Mouse (Mus musculus): ENCODE data around the gene Olfr1047. TPM values are rescaled to one million over a fixed set of nuclear protein-coding genes. Genes with fewer than 3 reads are reported as not detected.

The Olfr1047 gene
- polyA plus RNA-seq, 1 experiment from 2014 or later, result not detected

GRCm38 (mm10) chr2:86179950-86180349 lies 51.3 kb downstream of the Olfr1047 start:
- ATAC-seq (ENCODE audit: insufficient read depth), result no peak
- TF ChIP-seq CTCF (IDR thresholded peaks at IDR 0.05; ENCODE audit: low read depth), result no peak
- WGBS, result 80% methylated on average over 3 of the region's 3 CpGs
- no peak for DNase-seq
- no peak overlapping the region for H3K4me2 ChIP-seq
- H3K27me3 ChIP-seq (ENCODE audit: insufficient read depth, low read length), result no peaks in the 10 kb centered on the region
- no peaks in the 10 kb centered on the region for H3K36me3 ChIP-seq (ENCODE audit: insufficient read depth)
- H3K9ac ChIP-seq, result no peak overlapping the region
- H3K9me3 ChIP-seq (ENCODE audit: low read depth, low read length), result no peaks in the 10 kb centered on the region
- H3K4me1 ChIP-seq (ENCODE audit: insufficient read depth), result no peaks in the 10 kb centered on the region
- no peak overlapping the region for H3K4me3 ChIP-seq (ENCODE audit: low read depth, low read length)
- H3K27ac ChIP-seq (ENCODE audit: low read depth), result no peak overlapping the region

DNA sequence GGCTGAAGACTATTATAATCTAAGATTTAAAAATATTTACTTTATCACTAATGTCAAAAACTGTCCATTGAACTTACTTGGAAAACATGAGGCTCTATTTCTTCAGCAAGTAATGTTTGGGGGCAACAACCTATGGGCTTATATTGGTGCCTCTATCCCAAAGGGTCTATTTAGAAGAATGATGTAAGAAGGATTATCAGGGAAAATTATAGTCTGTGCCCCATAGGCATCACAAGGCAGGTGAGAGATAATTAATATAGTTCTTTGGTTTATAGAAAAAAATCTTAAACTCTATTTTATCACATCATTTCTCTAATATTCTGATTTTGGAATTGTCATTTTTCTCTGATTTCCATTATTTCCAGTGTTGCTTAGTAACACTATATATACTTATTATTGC lies 53.5 kb downstream of the Olfr1047 start, which contains the start of gene Olfr1044:
TSS of gene Olfr1044 (minus strand) at position 101 of the 400 bp plus-strand sequence.
- no peaks in the 10 kb centered on the region for H3K36me3 ChIP-seq (ENCODE audit: insufficient read depth)
- no peaks in the 10 kb centered on the region for H3K4me1 ChIP-seq (ENCODE audit: insufficient read depth)
- no peak within 1 kb of the TSS for H3K4me3 ChIP-seq (ENCODE audit: low read depth, low read length)
- H3K27me3 ChIP-seq (ENCODE audit: insufficient read depth, low read length), result no peaks in the 10 kb centered on the region
- ATAC-seq (ENCODE audit: insufficient read depth) (no peak), DNase-seq (no peak)
- H3K4me2 ChIP-seq, result no peak within 1 kb of the TSS
- TF ChIP-seq CTCF (IDR thresholded peaks at IDR 0.05; ENCODE audit: low read depth), result no peak
- H3K27ac ChIP-seq (ENCODE audit: low read depth), result no peak within 1 kb of the TSS
- H3K9ac ChIP-seq, result no peak within 1 kb of the TSS
- H3K9me3 ChIP-seq (ENCODE audit: low read depth, low read length), result no peaks in the 10 kb centered on the region

Other genes with a start within 250 kb of the Olfr1047 start
- gene Olfr1031, start 241.1 kb downstream of the Olfr1047 start, polyA plus RNA-seq (2014; fragmentation: Nextera tagmentation; extraction: Ambion mirVana), result not detected in 2 replicates
- gene Olfr1032, start 225.9 kb downstream of the Olfr1047 start, polyA plus RNA-seq (2014; fragmentation: Nextera tagmentation; extraction: Ambion mirVana), result not detected in 2 replicates
- 0.61 and 2.8 TPM in 2 replicates for gene Olfr1033, start 210.8 kb downstream of the Olfr1047 start, polyA plus RNA-seq (2014; fragmentation: Nextera tagmentation; extraction: Ambion mirVana)
- gene Olfr1034, start 185.5 kb downstream of the Olfr1047 start, polyA plus RNA-seq (2014; fragmentation: Nextera tagmentation; extraction: Ambion mirVana), result not detected in 2 replicates
- not detected in 2 replicates for gene Olfr1036, start 157.4 kb downstream of the Olfr1047 start, polyA plus RNA-seq (2014; fragmentation: Nextera tagmentation; extraction: Ambion mirVana)
- gene Olfr1037, start 144.0 kb downstream of the Olfr1047 start, polyA plus RNA-seq (2014; fragmentation: Nextera tagmentation; extraction: Ambion mirVana), result not detected in 2 replicates
- not detected in 2 replicates for gene Olfr1039, start 95.5 kb downstream of the Olfr1047 start, polyA plus RNA-seq (2014; fragmentation: Nextera tagmentation; extraction: Ambion mirVana)
- not detected in 2 replicates for gene Olfr1040, start 84.7 kb downstream of the Olfr1047 start, polyA plus RNA-seq (2014; fragmentation: Nextera tagmentation; extraction: Ambion mirVana)
- gene Olfr1042, start 69.6 kb downstream of the Olfr1047 start, polyA plus RNA-seq (2014; fragmentation: Nextera tagmentation; extraction: Ambion mirVana), result not detected in 2 replicates
- not detected in 2 replicates for gene Olfr1043, start 63.9 kb downstream of the Olfr1047 start, polyA plus RNA-seq (2014; fragmentation: Nextera tagmentation; extraction: Ambion mirVana)
- not detected in 2 replicates for gene Olfr1044, start 53.6 kb downstream of the Olfr1047 start, polyA plus RNA-seq (2014; fragmentation: Nextera tagmentation; extraction: Ambion mirVana)
- gene Olfr52, start 45.7 kb downstream of the Olfr1047 start, polyA plus RNA-seq (2014; fragmentation: Nextera tagmentation; extraction: Ambion mirVana), result not detected in 2 replicates
- not detected in 2 replicates for gene Olfr1045, start 28.4 kb downstream of the Olfr1047 start, polyA plus RNA-seq (2014; fragmentation: Nextera tagmentation; extraction: Ambion mirVana)
- gene Olfr1046, start 12.1 kb downstream of the Olfr1047 start, polyA plus RNA-seq (2014; fragmentation: Nextera tagmentation; extraction: Ambion mirVana), result not detected in 2 replicates
- not detected in 2 replicates for gene Olfr1048, start 8.9 kb upstream of the Olfr1047 start, polyA plus RNA-seq (2014; fragmentation: Nextera tagmentation; extraction: Ambion mirVana)
- not detected in 2 replicates for gene Olfr1049, start 26.9 kb upstream of the Olfr1047 start, polyA plus RNA-seq (2014; fragmentation: Nextera tagmentation; extraction: Ambion mirVana)
- gene Olfr1051, start 47.7 kb upstream of the Olfr1047 start, polyA plus RNA-seq (2014; fragmentation: Nextera tagmentation; extraction: Ambion mirVana), result not detected in 2 replicates
- not detected in 2 replicates for gene Olfr1052, start 61.1 kb upstream of the Olfr1047 start, polyA plus RNA-seq (2014; fragmentation: Nextera tagmentation; extraction: Ambion mirVana)
- not detected in 2 replicates for gene Olfr1053, start 83.9 kb upstream of the Olfr1047 start, polyA plus RNA-seq (2014; fragmentation: Nextera tagmentation; extraction: Ambion mirVana)
- not detected in 2 replicates for gene Olfr1054, start 104.0 kb upstream of the Olfr1047 start, polyA plus RNA-seq (2014; fragmentation: Nextera tagmentation; extraction: Ambion mirVana)
- not detected in 2 replicates for gene Olfr1055, start 118.9 kb upstream of the Olfr1047 start, polyA plus RNA-seq (2014; fragmentation: Nextera tagmentation; extraction: Ambion mirVana)
- gene Olfr1056, start 131.1 kb upstream of the Olfr1047 start, polyA plus RNA-seq (2014; fragmentation: Nextera tagmentation; extraction: Ambion mirVana), result not detected in 2 replicates
- gene Olfr1057, start 147.0 kb upstream of the Olfr1047 start, polyA plus RNA-seq (2014; fragmentation: Nextera tagmentation; extraction: Ambion mirVana), result not detected in 2 replicates
- gene Olfr1058, start 157.2 kb upstream of the Olfr1047 start, polyA plus RNA-seq (2014; fragmentation: Nextera tagmentation; extraction: Ambion mirVana), result not detected in 2 replicates
- gene Olfr1061, start 182.6 kb upstream of the Olfr1047 start, polyA plus RNA-seq (2014; fragmentation: Nextera tagmentation; extraction: Ambion mirVana), result not detected in 2 replicates
- gene Olfr1062, start 195.3 kb upstream of the Olfr1047 start, polyA plus RNA-seq (2014; fragmentation: Nextera tagmentation; extraction: Ambion mirVana), result not detected in 2 replicates
- gene Olfr1065, start 219.2 kb upstream of the Olfr1047 start, polyA plus RNA-seq (2014; fragmentation: Nextera tagmentation; extraction: Ambion mirVana), result not detected in 2 replicates
- not detected in 2 replicates for gene Olfr1066, start 224.9 kb upstream of the Olfr1047 start, polyA plus RNA-seq (2014; fragmentation: Nextera tagmentation; extraction: Ambion mirVana)

Data from lung, embryonic 14.5 days (tissue).